Mouse (Mus musculus) gastrocnemius, postnatal 25 days (tissue): Measurements from ENCODE around the gene Lyl1. TPM values are rescaled to one million over a fixed set of nuclear protein-coding genes. Genes with fewer than 3 reads are reported as not detected.

Experiments used
- DNase-seq: peaks from one replicate; pipeline ENCODE4 v3.0.0; 2022
- long read RNA-seq, 2 experiments: library from polyadenylated mRNA; stranded (forward); transcript quantifications; one replicate each; pipeline ENCODE4 v2.0.0; 2021
- total RNA-seq, 2 experiments: library from RNA; stranded (reverse); gene quantifications; 1 replicate in 1 of 2; 2 replicates in 1 of 2; pipeline ENCODE4 v1.2.3; 2021

The Lyl1 gene
- 1 to 10 TPM; 1.3 to 2.0 TPM for total RNA-seq
- long read RNA-seq, experiment 1, partial matches to known transcripts = 0 of 1 reads
- long read RNA-seq, experiment 1, other reads (novel, unspliced or antisense) = 0 of 1 reads
- long read RNA-seq, experiment 2, partial matches to known transcripts = 0 of 1 reads
- long read RNA-seq, experiment 2, other reads (novel, unspliced or antisense) = 0 of 1 reads

DNA sequence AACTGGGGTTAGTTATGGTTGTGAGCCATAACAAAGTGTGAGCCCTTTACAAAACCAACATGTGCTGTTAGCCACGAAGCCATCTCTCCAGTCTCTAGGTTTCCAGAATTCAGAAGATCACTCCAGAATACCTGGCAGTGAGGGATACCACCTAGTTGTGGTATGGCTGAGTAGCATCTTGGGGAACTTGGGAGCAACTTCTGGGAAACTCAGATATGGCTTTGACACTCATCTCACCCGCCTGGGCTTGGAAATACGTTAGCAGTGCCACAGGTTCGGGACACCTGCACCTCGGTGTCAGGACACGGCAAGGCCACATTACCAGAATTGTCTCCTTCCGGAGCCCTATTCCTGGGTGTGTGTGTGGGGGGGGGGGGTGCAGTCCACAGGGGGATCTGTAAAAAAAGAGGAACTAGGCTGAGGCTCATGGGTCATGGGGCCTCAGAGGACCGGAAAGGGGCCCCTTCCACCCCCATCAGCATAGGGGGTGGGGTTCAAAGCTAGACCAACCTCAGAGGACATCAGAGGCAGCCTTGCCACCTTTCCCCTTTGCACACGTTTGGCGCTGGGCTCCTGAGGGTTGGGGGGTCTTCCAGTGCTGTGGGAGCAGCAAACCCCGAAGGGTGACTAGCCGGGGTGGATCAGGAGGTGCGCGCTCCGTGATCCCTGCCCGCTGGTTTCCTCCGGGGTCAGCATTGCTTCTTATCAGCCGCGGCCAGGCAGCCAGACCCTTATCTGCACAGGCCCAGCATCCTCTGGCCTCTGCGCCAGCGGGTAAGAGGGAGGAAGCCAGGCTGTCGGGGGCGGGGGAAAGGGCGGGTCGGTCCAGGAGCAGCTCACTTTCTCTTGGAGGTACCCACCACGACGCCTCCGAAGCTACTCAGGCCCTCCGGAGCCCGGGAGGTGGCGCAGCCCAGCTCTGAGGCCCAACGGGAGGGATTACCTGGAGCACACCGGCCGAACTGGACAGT, at the start of gene Lyl1:
TSS of gene Lyl1 (plus strand) at position 517 of the 971 bp plus-strand sequence.
- peak; percentile 69 for DNase-seq

DNA sequence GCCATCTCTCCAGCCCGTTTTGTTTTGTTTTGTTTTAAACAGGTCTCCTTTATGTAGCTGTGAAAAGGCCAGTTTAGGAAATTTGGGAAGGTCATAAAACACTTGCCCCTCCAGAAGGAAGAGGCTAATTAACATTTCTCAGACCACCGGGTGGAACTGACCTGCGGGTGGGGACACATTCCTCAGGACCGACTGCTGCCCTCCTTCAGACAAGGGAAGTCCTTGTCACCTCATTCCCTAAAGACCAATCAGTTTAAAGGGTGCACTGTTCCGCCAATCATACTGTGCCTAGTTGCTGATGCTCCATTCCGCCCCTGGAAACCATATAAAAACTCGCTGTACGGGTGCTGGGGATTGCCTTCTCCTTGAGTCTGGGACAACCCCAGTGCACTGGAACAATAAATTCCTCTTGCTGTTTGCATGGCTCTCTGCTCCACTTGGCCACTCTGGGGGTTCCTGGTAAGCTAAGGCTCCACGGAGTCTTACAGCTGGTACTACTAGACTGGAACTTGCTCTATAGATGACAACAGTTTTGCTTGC, 48.1 kb upstream of the Lyl1 start:
- no peak for DNase-seq

DNA sequence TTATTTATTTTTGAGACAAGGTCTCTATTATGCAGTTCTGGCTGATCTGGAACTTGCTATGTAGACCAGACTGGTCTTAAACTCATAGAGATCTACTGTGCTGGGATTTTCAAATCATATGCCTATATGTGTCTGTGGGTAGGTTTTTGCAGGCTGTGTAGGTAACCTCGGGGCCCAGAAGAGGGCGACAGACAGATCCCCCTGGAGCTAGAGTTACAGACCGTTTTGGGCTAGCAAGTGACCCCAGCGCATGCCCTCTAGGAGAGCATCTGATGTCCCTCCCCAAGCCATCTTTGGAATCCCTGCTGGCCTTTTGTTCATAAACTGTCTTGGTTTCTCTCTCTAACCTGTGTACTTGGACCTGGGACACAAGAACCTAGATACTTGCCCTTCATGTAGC, 46.7 kb upstream of the Lyl1 start:
- DNase-seq = no peak

DNA sequence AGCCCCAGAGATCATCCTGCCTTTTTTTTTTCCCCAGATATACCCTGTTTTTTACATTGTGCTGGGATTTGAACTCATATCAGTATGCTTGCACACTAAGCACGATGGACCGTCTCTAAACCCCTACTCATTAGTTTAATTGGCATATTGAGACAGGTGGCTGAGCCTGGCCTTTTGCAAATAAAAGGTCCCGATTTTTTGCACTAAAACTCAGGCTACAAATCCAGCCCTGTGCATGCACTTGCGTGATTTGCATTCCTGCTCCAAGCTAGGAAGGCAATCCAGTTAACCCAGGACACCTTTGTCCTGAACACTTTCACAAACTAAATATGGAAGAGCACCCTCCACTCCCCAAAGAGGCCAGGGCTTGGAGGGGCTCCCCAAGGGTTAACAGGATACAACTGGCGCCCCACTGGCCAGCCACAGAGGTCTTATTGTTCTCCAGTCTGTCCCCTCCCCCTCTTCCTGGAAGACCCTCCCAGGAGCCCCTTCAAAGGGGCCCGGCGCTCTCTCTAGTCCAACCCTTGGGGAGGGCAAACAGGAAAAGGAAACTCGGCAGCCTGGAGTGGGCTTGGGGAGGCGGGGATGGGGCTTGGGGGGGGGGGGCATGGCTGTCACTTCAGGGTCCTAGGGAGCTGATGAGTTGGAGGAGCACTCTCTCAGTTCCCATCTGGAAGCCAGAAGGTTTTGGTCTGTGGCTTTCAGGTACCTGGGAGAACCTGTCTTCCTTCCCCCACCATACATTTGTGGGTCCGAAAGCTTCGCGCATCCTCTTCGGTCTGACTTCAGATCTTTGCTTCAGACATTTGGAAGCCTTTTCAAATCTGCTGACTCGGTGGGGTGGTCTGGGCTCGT, 45.7 kb upstream of the Lyl1 start:
- peak; percentile 10 for DNase-seq

DNA sequence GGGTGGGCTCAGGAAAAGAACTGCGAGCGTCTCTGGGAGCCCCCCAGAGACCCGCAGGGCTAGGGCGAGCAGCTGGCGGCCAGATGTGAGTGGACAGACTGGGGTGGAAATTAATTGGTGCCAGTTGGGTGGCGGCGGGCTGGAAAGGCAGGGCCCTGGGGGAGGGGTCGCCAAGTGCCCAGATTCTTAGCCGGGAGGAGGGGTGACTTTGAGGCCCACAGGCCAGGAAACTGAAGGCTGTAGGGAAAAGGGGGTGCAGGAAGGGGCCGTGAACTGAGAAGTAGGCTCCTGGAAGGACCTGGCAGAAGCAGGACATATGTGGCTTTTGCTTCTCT, 45.1 kb upstream of the Lyl1 start:
- peak; percentile 19 for DNase-seq

DNA sequence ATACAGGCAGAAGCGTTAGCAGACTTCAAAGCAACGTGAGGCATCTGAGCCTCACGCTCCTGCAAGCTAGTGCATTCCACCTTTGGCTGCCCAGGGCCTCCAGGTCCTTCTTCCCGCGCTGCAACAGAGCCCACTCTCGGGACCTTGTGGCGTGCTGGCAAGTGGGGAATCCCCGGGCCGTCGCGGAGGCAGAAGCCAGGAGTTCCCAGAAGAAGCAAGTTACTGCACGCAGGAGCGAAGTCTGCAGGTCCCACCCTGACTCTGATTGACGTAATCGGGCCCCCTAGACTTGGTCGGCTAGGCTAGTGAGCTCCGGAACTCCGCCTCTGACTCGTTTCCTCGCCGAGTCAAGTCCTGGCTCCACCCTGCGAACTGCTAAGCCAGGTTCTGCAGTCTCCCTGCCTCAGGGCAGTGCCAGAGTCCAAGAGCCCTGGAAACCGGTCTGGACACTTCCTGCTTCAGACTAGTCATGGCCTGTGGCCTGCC, 44.6 kb upstream of the Lyl1 start:
- DNase-seq = peak; percentile 81

DNA sequence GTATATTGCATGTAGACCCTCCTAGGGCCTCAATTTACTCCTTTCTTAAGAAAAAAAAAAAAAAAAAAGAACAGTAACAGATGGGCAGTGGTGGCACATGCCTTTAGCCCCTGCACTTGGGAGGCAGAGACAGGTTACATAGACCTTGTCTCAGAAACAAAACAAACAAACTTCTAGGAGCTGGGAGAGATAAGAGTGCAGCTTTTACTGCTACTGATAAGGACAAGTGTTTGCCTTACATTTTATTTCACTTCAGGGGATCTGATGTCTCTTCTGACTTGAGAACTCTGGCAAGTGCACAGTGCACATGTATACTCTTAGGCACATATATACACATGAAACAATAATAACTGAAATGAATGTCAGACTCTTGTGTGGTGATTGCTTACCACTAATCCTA, 44.1 kb upstream of the Lyl1 start:
- no peak for DNase-seq

DNA sequence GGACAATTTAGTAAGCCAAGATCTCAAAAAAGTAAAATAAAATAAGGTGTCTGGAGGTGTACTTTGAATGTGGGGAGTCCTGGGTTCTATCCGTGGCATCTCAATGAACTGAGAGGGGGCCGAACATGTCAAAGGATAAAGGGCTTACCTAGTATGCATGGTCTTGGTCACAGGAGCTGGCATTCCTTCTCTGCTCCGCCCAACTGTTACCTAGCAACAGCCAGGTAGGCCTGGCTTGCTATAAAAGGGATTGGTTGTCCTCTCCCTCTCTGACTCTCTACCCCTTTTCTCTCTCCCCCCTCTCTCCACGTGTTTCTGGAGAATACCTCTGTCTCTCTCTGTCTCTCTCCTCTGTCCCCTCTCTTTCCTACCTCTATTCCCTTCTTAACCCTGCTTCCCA, 43.6 kb upstream of the Lyl1 start:
- DNase-seq = no peak

DNA sequence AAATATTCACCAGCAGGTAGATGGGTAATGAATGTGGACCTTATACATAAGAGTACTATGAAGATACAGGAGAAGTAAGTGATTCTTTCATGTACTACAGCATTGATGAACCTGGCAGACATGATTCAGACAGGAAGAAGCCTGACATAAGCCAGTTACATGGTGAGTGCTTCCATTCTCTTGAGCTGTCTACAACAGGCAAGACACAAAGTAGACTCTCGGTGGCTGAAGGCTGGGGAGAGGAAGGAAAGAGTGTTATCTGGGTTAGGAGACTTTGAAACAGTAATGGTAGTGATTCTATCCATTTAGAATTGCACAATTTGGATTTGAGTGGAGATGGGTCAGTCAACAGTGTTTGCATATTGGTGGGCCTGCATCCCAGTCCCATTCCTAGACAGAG, 42.3 kb upstream of the Lyl1 start:
- DNase-seq = no peak

DNA sequence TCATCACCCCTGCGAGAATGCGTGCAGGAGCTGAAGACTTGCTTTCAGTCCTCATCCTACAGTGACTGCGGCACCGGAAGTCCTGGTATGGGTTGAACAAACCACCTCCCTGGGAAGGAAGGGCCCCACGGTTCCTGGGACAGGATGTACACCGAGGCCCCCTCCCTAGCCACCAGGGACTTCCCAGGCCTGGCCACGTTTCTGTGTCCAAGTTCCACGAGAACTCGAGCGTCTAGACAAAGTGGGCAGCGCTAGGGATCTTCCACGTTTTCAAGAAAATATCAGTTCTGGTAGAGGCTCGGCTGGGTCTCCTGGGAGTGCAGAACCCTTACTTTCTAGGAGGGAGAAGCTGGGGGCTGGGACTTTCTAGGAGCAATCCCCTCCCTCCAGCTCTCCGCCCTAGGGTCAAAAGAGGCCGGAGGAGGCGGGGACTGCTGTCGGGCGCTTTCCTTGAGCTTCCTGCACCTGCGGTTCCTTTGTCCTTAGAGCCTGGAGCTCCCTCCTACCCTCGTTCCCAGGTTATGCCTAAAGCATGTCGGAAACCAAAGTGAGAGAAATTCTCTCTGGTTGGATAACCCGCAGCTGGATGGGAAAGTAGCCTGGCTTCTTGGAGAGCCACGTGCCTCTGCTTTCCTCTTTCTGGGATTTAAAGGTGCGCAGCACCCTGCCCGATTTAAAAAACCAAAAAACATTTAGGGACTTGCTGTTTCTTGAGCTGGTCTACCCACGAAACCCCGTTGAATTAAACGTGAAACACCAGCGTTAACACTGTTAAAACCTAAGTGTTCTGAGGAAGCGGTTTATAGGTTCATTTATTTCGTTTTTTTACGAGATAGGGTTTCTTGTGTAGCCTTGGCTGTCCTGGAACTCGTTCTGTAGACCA, 41.1 kb upstream of the Lyl1 start:
- DNase-seq = peak; percentile 75

DNA sequence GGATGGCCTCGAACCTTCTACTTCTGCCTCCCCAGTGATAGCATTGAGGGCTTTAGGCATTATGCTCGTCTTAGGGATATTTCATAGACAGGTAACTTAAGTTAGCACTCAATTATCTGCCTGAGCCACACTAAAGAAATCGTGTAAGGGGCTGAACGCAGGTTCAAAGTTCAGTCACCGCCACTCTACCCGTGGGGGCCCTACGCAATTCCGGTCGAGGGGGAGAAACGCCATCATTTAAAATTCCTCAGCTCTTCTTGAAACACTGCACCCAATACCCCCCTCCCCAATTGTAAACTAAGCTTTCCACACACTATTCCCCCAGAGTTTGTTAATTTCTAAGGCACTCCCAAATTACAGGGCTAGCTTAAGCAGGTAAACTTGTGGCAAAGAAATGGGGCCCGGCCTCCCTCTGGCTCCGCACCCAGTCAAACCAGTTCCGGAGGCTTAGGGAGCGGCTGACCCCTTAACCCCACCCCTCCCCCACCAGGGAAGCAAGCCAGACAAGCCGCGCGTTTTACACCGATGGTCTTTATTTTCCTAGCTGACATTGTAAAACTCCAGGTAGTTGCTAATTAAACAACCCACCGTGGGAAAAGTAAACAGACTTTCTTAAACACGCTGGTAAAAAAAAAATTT, 40.3 kb upstream of the Lyl1 start:
- DNase-seq = peak; percentile 65

DNA sequence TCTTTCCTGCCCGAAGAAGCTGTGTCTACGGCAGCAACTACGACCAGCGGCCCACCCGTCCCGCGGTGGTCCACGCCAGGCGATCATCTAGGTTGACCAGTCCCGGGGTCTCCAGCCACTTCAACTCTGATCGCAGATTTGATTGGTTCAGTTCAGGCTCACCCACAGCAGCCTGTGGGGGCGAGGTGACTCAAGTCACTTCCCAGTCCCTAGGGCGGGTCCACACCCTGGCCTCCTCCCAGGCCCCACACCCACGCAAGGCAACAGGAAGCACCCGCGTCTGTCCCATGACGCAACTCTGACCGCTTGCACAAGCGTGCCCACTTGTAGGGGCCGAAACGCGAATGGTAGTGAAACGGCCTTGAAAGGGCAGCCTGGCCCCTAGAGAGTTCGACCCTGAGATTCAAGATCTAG, 39.8 kb upstream of the Lyl1 start:
- peak; percentile 92 for DNase-seq

DNA sequence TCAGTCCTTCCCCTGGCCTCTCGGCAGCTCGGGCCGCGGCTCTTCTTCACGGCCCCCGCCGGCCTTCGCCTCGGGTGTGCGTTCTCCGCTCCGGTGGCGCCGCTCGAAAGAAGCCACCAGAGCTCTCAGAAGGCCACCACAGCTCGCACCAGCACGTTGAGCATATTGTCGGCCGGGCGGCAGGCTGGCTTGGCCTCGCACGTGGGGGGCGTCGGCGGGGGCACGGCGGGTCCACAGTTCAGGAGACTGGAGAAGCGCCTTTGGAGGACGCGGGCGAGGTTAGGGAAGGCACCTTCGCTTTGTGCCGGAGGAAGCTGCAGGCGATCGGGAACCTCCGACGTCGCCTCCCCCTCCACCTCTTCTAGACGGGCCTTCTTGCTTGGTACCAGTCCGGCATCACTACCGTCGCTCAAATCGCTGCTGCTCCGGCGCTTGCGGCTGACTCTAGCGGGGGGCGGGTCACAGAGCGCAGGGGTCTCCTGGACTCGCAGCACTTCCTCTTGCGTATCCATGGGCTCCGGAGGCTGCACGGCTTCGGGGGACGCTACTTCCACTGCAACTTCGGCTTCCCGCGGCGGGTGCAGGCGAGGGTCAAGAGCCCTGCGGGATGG, 39.2 kb upstream of the Lyl1 start:
- DNase-seq = peak; percentile 59

DNA sequence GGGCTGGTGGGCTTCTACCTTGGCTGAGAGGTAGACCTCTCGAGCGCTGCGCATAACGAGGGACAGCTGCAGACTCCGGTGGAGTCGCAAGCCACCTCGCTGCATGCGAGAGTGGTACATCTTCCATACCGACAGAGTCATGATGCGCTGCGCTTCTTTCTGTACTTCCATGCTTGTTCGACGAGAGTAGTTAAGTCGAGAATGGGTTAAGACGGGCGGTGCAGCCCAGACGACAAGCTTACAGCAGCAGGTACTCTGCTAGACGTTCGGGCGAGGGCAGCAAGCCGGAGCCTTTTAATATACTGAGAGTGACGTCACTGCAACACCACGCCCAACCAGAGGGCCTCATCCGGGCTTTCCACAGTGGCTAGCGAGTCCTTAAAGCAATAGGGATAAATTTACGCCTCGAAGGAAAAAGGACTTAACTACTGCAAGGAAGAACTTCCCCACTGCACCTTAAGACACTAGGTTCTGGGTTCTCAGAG, 38.6 kb upstream of the Lyl1 start, which contains the start of gene Ier2:
TSS of gene Ier2 (minus strand) at position 272 of the 485 bp plus-strand sequence.
- peak; percentile 95 for DNase-seq

DNA sequence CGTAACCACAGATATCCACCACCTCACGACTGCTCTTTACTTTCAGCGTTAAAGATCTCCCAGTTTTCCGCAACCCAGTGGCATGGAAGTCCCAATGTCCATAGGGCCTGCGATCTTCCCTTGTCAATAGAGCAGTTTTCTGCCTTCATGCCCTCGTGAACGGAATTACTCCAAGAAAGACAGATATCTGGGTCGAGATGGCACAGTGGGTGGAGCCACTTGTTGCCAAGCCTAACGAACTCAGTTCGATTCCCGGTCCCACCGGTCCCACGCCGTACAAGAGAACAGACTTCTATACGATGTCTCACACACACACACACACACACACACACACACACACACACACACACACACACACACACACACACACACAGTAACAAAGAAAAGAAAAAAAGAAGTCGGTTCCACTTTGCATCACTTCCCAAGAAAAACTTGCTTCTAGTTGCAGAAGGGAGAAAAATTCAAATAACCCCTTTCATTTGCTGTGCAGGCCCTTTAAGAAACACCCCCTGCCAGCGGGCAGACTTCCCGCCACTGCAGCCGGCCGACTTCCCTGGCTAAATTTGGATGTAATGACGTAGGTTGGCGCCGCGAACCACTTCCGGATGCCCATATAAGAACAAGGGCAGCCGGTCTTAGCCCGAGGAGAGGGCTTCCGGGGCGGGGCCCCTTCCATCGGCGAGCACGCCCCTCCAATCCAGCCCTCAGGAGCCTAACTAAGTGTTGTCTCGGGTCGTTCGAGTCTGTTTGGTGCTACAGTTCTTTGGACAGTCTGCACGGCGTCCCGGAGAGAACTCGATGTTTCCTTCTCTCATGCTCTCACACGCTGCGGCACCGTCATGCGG, 37.6 kb upstream of the Lyl1 start:
- peak; percentile 98 for DNase-seq

DNA sequence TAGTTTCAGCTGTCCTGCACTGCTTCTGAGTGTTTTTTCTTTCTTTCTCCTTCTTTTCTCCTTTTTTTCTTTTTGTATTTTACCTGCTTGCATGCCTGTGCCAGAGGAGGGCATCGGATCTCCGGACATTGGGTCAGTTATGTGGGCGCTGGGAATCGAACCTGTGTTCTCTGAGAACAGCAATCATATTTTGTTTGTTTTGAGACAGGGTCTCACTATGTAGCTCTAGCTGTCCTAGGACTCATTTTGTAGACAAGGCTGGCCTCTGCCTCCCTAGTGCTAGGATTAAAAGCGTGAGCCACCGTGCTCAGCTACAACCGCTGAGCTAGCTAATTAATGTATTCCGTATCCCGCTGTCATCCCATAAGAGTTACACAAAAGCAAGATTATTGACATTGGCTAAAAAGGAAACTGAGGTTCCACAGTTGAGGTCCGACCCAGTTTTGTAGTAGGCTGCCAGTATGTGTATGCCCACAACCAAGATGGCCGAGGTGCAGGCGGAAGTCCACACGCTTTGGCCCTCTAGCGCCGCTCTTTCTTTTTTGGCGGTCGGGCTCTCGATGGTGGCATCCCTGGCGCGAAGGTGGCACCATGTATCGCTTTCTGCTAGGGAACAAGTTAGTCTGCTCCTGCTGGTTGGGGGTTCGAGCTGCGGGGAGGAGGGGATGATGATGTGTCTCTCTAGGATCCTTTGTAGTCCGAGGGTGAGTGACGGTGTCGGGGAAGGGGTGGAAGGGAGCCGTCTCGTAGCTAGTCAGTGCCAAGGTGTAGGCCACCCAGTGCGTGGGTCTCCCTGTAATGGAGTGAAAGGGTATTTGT, 36.5 kb upstream of the Lyl1 start:
- peak; percentile 79 for DNase-seq

DNA sequence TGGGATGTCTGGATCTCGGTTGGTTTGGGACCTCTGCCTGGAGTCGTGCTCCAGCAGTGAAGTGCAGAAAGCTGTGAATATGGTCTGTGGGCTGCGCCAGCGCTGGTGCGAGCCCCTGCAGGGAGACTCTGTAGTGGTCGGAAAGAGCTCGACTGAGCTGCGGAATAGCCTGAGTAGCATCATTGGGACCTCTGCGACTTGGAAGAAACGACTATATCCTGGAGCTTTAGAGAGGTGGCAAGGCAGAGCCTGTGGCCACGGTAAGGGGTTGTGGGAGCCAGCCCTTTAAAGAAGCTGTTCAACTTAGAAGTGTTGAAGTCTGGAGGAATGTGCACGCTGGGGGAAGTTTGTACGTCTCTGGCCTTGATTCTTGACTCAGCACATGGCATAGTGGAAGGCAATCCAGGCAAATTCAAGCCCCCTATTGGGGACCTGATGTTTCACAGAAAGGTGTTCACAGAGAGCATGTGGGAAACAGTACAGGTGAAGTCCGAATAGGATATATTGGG, 35.8 kb upstream of the Lyl1 start:
- DNase-seq = no peak

DNA sequence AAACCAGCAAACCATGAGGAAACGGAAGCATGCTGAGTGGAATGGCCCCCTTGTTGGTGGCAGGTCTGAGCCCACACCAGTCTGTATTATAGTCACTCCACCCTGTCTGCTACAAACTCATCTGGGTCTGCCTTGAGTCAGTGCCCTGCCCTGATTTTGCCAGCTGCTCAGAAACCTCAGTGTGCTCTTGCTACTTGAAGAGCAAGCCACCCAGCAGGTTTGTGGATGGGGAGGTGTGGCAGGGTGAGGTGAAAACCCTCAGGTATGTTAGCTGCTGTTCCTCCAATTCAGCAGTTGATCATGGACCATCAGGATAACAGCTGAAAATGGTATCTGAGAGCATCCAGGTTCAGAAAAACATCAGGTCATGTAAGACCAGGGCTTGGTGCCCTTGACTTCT, 33.2 kb upstream of the Lyl1 start:
- DNase-seq = no peak
